Mouse (Mus musculus) lung, postnatal 14 days (tissue): ENCODE results near the gene Slc22a14.

Source experiments
- DNase-seq: peaks from one replicate; pipeline ENCODE4 v3.0.0; 2021

The Slc22a14 gene

DNA sequence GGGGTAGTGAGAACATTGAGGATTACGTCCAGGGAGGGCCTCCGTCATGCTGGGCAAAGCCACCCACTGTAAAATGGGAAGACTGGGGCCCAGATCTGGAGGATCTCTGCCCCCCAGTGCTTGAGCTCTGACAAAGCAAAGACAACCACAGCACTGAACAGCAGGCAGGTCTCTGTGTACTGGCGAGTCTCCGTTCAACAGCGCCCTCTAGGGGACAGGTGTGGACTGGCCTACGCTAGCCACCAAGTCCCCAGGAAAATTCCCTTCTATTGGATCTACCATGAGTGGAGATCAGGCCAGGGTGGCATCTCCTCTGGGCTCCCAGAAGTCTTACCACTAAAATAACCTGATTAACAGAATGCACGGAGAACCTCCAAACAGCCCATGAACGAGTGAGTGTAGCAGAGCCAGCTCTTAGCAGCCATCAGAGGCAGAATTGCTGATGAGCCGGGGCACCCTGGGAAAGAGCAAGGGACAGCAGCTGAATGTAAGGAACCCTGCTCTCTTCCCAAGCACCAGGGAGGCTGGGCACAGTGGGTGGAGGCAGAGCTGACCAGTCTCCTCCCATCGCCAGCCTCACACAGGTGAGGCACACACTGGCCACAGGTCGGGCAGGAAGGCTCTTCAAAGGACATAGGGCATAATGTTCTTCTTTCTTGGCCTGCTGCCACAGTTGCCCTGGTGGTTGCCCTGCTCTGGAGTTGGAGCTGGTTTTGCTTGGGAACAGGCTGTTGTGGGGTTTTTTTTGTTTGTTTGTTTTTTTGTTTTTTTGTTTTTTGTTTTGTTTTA, 173.0 kb downstream of the Slc22a14 start:
- DNase-seq: peak; percentile 65

DNA sequence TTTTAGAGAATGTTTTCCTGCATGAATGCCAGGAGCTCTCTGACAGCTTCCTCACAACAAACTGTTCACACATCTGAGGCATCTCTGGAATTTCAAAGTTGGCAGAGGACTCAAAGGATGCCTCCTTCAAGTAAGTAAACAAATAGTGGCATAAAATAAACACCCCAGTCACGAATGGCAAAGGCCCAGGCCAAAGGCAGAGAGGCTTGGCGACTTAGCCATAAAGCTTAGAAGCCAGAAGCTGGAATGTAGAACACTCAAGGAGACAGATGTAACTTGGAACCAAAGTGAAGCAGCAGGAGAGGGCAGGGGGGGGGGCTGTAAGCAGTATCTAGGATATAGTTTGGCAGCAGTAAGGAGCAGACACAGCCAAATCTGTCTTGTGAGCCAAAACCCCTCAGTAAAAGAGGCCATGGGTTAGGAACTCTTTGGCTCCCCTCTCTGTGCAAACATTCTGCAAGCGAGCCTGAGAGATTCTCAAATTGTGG, 184.1 kb downstream of the Slc22a14 start:
- peak; percentile 73 for DNase-seq

DNA sequence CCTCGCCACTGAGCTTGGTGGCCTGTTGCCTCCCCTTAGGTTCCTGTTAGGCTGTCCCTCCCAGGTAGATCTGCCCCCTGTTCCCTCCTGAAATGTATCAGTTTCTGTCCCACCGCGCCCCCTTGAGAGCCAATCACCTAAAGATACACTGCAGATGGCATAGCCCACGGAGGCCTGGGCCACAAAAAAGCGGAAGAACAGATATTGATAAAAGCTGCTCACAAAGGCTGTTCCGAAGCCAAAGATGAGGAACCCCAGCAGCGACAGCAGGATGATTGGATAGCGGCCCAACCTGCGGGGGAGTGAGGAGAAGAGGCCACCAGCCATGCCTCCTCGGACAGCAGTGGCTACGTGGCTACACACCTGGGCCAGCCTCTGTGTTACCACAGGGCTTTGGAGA, 186.1 kb downstream of the Slc22a14 start:
- DNase-seq: no peak

DNA sequence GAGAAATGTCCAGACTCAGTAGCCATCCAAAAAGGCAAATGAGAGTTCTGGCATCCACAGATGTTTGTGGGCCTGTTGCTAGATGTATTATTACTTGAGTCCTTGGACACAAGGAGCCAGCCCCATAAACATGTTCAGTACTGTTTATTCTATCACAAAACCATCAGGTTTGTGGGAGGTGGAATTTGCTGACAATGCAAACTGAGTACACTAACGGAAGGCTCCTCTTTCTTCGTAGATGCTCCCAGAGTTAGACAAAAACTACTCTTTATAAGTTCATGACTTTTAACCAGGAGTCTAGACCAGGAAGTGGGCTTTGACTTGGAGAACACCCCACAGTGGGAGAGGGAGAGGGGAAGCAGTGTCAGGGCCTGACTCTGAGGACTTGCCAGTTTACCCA, 197.7 kb downstream of the Slc22a14 start:
- no peak for DNase-seq

DNA sequence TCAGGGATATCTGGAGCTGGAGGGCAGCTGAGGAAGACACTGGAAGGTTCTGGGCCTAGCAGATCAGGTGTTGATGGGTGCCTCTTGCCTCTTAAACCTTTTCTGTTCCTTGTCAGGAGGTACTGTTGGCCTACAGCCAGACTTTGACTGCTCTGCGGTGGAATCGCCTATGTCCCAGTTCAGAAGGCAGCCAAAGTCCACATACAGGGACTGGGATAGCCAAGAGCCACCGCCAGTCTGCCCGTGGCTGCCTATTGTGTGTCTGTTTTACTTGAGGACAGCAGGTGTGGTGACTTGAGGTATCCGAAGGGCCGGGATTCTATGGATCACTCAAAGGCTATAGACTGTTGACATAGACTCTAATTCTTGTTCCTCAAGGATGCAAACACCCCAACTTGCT, 199.8 kb downstream of the Slc22a14 start:
- DNase-seq: no peak

DNA sequence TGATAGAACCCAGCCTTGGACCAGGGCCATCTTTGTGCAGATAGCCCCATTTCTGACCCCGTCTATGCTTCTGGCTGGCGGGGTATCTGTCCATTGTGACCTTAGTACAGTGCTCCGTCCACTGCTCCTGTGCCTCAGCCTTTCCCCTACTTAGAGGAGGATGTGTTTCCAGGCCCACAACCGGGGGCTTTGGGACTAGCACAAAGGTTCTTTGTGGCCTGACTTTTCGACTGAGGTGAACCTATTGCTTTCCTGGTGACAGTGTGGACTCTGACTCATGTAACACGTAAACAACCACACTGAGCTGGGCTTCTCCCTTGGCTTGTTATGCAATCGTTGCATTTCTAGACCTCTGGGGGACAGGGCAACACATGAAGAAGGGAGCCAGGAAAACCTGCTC, 200.6 kb downstream of the Slc22a14 start:
- no peak for DNase-seq

DNA sequence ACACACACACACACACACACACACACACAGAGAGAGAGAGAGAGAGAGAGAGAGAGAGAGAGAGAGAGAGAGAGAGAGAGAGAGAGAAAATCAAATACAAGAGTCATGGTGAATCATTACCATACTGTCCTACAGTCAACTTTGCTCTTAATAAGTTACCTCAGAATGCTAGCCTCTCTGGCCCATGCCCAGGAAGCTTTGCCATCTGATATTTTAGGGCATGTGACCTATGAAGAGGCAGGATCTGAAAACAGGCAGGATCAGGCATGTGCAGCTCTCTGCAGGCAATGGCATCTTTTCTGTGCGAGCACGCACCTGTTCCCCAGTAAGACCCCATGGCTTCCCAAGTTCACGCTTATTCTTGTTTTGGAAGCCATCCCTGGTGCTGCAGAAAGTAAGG, 204.7 kb downstream of the Slc22a14 start:
- DNase-seq: no peak

DNA sequence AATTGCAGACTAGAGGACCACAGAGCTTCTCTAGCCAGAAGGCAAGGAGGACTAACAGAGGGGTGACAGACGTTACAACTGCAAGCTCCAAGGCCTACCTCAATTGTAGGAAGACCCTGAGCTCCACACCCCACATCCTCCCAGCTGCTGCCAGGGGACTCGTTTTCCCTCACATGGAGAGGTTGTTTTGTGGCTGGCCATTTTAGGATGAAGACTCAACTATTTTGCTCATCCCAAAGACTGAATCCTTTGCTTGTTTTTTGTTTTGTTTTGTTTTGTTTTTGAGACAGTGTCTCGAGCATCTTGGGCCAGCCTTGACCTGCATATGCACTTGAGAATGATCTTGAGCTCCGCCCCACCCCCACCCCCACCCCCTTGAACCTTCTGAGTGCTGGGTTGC, 206.5 kb downstream of the Slc22a14 start, which contains the start of gene Gm47289:
Gm47289 (plus strand) TSS at position 301 of the 400 bp plus-strand sequence.
- DNase-seq: no peak

DNA sequence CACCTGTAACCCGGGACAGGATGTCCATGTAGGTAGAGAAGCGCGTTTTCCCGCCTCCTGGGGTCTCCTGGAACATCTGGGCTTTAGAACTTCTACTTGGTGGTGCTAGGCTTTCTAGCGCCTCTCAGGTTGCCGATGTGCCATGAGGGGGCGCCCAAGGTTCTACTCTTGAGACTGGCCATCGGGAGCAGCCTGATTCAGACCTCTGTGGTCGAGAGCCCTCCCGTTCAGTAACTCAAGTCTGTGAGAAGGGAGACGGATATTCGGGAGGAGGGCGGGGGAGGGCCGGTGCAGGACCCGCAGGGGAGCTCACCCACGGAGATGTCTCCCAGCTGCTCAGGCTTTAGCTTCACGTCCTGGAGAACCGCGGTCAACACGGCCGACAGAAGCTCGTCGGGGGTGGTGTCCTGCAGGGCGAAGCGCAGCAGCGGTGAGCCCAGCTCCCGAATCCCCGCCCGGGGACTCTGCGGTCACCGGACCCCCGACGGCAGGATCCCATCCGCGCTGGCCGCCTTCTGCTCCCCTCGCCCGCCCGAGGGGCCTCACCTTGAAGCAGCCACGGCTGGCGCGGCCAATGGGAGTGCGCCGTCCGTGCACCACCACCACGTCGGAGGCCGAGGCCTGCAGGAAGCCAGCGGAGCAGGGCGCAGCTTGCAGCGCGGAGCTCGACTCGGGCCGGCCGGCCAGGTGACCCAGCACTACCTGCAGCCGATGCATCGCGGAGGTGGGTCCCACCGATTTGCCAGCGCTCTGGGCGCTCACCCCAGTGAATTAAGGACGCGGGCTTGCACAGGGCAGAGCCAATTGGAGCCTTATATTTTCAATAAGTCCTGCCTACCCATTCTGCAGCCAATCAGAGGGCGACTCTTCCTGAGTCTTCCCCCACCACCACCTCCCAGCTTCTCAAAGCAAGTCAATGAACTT, 208.8 kb downstream of the Slc22a14 start, which contains the start of gene Acaa1b:
Acaa1b (minus strand) TSS at position 816 of the 924 bp plus-strand sequence.
- DNase-seq: peak; percentile 88

DNA sequence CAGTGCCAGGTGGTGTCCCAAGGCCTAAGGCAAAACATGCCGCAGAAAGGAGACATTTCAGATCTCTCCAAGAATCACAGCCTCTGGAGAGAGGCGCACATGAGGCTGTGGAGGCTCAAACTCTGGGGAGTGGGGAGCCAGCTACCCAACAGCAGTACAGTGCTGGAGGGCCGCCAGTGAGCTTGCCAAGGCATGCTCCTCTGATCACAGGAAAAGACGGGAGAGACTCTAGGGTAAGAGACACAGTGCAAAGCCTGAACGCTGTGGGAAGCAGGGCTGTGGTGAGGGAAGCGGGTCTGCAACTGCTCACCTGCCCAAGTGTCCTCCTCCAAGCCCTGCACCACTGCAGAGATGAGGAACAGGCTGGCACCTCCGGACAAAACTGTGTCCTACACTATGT, 209.5 kb downstream of the Slc22a14 start:
- no peak for DNase-seq

DNA sequence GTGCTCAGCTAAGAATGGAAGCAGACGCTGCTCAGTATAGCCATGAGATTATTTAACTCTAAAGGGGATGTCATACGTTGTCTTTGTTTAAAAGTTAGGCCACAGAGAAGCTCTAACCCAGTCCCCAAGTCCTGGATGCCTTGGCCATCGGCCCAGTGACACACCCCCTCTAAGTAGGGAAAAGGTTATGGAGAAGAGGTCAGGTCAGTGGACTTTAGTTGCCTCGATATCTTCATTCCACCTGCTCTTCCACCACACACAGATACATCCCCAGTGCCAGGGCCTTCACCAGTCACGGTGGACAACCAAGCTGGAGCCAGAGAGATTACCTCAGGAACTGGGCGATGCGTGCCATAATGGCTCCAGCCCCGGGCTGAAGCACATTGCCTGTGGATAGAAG, 209.9 kb downstream of the Slc22a14 start:
- DNase-seq: no peak

DNA sequence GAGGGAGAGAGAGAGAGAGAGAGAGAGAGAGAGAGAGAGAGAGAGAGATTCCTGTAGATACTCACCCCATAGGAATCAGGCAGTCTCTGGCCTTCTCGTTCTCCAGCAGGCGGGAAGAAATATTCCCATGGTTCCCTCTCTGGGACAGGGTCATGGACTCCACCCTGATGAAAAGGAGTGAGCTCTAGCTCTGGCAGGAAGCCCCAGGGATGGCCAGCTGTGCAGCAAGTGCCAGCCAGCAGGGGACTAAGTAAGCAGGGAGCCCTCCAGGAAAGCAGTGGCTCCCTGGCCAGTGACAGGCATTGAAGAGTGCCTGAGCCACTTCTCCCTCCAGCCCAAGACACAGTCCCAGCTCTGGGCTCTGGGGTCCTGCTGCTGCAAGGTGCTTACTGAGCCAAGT, 213.6 kb downstream of the Slc22a14 start:
- DNase-seq: no peak

DNA sequence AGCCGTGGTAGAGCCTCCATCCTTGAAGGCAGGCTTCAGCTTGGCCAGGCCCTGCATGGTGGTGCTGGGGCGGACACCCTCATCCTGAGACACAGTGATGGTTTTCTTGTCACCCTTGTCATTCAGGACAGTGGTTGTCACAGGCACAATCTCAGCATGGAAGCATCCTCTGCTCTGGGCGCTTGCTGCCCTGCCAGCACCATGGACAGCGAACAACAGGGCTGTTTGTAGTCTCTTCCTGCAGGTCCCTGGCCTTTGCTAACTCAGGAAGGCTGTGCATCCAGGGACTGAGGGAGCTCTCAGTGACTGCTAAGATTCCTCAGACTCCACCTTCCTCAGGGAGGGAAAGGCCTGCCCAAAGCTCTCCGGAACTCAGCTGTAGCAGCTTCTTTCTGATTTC, 215.8 kb downstream of the Slc22a14 start:
- DNase-seq: peak; percentile 61

DNA sequence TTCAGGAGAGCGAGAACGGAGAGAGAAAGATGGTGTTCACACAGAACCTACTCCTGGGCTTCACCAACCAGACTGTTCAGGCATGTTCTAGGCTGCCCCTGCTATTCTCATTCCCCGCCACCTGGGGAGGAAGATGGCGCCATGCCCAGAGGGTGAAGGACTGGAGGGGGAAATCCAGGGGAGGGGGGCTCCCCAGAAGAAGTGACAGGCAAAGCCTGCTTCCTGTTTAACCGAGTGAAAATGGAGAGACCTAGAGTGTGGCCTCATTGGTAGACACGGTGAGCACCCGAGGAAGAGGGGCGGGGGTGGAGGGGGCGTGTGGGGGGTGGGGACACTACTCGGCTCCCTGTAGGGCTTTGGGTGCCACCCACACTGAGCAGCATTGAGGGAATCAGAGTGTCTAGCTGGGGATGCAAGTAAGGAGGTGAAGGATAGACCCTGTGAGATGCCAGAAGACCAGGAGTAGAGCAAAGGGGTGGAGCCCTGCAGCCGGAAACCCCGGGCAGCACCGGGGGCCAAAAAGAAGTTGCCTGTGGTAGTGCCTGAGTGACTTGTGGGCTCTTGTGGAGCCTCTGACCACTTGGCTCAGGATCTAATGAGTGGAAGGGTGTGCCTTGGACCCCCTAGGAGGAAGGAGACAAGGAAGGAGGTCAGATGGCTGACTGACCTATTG, 219.1 kb downstream of the Slc22a14 start:
- no peak for DNase-seq

DNA sequence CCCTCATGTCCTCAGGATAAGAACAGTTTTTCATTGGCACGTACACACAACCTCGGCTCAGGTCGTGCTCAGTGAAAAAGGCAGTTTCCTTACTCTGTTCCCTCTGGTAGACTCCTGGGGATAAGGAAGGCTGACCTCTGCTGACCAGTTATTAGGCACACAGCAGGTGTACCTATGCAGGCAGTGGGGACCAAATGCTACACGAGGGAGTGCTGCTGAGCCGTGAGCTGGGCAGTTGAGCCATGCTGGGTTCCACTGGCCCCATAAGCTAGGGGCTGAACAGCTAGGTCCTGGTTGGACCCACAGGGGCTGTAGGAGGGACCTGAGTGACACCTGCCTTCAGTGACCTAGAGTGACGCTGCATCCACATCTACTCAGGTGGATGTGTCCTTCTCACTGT, 219.7 kb downstream of the Slc22a14 start:
- DNase-seq: no peak

DNA sequence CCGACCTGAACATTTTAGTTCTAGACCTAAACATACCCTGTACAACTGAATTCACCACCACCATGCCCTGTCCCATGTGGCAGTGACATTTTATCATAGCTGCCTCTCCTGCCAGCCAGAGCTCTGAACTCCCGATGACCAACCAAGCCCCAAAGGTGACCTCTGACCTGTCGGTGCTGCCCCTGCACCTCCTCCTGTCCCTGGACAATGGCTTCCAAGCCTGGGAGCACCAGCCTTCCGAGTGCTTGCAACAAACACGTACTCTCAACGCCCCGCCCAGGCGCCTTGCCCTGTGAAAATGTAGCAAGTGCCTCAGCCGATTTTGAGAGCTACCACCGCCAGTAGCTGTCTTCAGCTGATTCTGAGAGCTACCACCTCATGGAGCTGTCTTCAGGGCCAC, 220.2 kb downstream of the Slc22a14 start:
- no peak for DNase-seq

DNA sequence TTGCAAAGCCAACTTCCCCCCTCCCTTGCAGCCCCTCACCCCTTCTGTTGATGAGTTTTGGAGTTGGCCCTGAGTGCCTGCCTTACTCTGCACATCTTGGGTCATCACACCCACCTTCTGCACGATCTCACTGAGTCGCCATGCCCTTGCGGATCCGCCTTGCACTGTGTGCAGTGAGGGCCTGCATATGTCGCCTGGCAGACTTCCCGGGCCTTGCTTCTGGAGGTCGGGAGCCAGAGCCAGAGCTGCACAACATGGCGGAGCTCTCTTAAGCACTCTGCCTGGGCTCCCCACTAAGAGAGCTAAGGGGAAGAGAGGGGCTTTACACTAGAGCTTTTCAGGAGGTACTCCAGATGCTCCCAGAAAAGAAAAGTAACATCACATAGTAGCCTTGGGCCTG, 220.7 kb downstream of the Slc22a14 start:
- DNase-seq: no peak

DNA sequence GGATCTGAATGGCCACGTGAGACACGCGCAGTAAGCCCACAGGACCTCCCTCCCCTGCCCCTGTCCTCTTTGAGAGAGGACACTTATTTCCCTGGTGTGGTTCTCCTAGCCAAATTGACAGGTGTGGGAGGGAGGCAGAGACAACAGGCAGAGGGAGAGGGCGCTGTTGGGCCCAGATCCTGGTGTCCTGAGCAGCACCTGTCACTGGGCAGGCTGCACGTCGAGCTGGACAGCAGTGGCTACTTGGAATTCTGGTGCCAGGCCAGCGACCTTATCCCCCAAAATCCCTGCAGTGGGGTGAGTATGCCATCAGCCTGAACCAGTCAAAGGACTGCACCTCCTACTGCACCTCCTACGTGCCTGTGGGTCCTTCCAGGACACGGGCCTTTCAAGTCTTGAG, 222.0 kb downstream of the Slc22a14 start:
- no peak for DNase-seq

DNA sequence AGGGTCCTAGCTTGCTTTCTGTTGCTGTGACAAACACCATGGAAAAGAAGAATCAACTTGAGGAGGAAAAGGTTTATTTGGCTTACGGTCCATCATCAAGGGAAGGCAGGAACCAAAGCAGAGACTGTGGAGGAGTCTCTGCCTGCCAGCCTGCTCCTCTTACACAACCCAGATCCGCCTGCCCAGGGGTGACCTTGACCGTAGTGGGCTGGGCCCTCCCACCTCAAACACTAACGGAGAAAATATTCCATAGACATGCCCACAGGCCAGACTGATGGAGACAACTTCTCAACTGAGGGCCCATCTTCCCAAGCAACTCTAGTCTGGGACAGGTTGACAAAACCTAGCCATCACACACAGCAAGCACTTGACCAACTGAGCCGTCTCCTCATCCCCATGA, 223.3 kb downstream of the Slc22a14 start:
- no peak for DNase-seq

DNA sequence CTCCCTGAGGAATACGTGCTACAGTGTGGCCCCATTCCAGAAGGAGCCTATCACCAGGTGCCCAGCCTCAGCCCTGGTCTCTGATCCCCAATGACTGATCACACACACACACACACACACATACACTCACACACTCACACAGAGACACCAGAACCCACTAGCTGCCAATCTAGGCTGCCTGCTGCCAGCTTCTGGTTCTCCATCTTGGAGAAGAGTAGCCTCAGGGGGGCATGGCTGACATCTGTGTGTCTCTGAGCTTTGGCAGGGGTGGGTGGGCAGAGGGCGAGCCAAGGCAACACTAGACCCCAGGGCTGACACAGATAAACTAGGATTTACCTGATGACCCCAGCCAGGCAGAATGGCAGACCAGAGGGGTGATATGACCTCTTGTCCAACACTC, 226.5 kb downstream of the Slc22a14 start:
- DNase-seq: no peak

DNA sequence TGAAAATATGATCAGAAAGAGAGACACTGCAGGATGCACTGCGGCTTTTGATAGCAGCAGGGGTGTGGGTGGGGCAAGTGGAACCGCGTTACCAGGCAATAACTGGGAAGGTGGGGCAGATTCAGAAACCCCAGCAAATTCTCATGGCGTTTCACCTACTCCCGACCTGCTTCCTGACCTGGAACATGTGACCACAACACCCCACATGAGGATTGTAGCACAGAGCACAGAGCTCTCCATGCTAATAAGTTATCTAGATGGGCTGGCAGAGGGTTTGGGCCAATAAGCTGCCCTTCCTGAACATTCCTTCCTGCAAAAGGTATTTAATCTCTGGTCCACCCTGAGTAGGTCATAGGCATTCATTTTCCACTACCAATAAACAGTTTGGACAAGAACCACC, 234.7 kb downstream of the Slc22a14 start:
- no peak for DNase-seq

DNA sequence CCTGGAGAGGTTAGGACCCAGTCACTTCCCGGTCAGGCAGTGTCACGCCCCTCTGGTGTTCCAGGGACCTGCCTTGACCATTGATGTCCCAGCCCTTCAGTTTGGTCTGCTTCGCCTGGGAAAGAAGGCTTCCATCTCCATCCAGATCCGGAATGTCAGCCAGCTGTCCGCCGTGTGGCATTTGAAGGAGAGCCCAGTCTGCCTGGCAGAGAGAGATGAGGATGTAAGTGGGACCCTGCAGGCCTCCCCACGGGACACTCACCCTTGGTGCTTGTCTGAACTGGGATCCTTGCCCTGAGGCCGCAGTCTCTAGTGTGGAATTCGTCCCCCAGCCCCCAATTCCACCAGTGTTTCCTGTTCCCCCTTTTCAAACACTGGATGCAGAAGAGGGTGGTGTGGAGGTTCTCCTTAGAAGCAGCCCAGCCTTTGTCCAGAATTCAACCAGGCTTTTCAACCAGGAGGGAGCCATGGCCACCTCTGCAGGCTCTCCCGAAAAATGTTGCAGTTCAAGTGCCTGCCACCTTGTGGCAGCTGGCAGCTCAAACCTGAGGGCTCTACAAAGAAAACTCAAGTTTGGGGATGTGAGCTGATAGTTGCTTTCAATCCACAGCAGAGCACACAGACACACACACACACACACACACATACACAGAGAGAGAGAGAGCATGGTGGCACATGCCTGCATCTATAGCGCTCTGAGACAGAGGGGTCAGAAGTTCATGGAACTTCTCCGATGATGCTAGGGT, 236.7 kb downstream of the Slc22a14 start:
- no peak for DNase-seq
